Mouse (Mus musculus) T-cell, adult 66 days (primary cell): Measurements from ENCODE around the gene Gm9112. TPM values are rescaled to one million over a fixed set of nuclear protein-coding genes. Genes with fewer than 3 reads are reported as not detected.

Experiments used
- total RNA-seq, 2 experiments: library from RNA; stranded (reverse); gene quantifications; 3 replicates in 1 of 2; 4 replicates in 1 of 2; pipeline ENCODE4 v1.2.4; 2023

The Gm9112 gene
- not detected for total RNA-seq

DNA sequence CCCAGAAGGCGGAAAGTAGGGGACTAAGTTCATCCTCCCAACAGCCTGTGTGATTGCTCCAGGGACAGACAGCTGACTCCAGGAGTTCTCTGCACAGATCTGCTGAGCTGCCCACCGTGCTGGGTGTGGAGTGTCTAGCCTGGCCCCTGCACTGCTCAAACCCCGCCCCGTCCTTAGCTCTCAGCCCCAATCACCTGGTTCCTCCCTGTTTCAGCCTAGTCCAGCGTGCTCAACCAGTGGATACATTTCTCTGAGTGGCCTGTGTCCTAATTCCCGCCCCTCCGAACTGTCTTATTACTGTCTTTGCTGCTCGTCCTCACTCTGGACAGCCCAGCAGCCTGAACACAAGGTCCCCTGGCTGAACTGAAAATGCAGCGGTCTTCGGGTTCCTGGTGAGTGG lies at the start of gene Gm9112, which contains the start of gene Dmrtc1b:
Gene Gm9112, minus strand, starts transcription at position 101 of the 400 bp plus-strand sequence.
Gene Dmrtc1b, plus strand, starts transcription at position 331 of the 400 bp plus-strand sequence.

DNA sequence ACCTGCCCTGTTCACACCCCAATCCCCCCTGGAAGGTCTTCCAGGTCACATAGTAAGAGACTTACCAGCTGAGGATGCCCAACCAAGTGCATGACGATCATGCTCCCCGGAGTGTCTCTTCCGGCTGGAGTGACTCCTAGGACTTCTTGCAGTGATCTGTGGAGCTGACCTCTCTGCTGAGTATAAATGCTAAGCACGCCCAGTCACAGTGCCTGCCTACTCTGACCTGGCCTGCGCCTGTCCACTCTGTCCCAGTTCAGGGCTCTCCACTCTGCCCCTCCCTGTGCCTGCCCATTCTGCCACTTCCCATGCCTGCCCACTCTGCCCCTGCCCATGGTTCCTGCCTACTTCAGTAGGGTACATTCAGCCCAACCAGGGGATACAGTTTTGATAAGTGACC lies 20.6 kb downstream of the Gm9112 start, which contains the start of gene Gm3880:
Gene Gm3880, minus strand, starts transcription at position 101 of the 400 bp plus-strand sequence.

Other genes starting within 250 kb of the Gm9112 start
- 10 to 100 TPM; 22.2 to 30.8 TPM for gene Hdac8, start 202.3 kb downstream of the Gm9112 start, total RNA-seq
- gene Phka1, start 63.4 kb downstream of the Gm9112 start, total RNA-seq = under 1 TPM in 1 of 2 experiments, not detected in 1; 0.09 TPM
- not detected for gene Gm3880, start 20.7 kb downstream of the Gm9112 start, total RNA-seq
- not detected for gene Dmrtc1b, start 230 bp upstream of the Gm9112 start, total RNA-seq
- gene Dmrtc1c1, start 95.3 kb upstream of the Gm9112 start, total RNA-seq = not detected
- not detected for gene Dmrtc1c2, start 147.0 kb upstream of the Gm9112 start, total RNA-seq
- not detected for gene 1700031F05Rik, start 160.3 kb upstream of the Gm9112 start, total RNA-seq
- gene Dmrtc1a, start 201.1 kb upstream of the Gm9112 start, total RNA-seq = not detected
- gene 1700011M02Rik, start 201.3 kb upstream of the Gm9112 start, total RNA-seq = not detected
- gene 1700018G05Rik, start 220.7 kb upstream of the Gm9112 start, total RNA-seq = not detected